Mouse (Mus musculus) thymus, postnatal 36 days (tissue): ENCODE data around the gene Rasal1.

Experiments used
- DNase-seq, 2 experiments: peaks; one replicate each; pipeline ENCODE4 v3.0.0; 2022; ENCODE audit warnings: mixed read lengths in 2 of 2

Rasal1 gene

DNA sequence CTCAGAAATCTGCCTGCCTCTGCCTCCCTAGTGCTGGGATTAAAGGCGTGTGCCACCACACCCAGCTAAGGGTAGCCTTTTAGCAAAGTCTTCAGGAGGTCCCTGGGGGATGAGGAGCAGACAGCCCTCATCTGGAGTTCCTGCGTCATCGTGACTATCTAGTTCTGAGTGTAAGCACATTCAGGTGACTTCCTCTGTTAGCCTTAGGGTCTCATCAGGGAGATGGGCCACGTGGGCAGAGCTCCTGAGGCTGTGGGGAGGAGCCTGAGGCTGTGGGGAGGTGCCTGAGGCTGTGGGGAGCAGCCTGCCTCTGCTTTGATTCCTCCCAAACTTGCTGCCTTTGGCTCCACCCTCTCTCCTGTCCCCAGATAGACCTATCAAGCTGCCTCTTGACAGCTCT, 48.3 kb downstream of the Rasal1 start:
- DNase-seq = peak in 1 of 2 experiments; percentile 44

- DNase-seq = no peak
Measured at GRCm38 (mm10) chr5:120698181-120698580, 49.6 kb downstream of the Rasal1 start.

DNA sequence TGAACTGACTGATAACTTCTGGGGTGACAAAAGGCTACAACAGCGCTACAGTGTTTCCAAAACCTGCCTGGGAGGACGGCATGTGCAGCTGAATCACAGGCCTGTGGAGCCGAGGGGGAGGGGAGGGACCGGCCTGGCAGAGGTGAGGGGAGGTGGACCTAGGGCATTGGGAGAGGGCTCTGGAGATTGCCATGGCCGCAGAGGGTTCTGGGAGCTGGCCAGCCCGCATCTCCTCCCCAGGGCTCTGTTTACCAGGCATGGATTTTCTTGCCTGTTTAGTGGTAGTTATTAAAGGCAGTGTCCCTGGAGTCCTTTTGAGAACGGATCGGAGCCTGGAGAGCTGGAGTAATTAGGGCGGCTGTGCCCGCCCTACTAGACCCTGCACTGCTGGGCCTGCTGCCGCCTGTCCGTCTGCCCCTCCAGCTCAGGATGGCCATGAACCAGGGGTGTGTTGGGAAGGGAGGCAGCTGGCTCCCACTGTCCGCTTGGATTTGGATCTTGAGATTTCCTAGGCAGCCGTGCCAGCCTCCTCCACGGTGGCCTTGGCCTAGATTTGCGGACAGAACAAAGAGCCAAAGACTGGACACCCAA, 50.3 kb downstream of the Rasal1 start:
- no peak for DNase-seq

GRCm38 (mm10) chr5:120700996-120701790, 52.6 kb downstream of the Rasal1 start:
- no peak for DNase-seq

GRCm38 (mm10) chr5:120702421-120702820, 53.8 kb downstream of the Rasal1 start:
- DNase-seq = no peak

GRCm38 (mm10) chr5:120702969-120703368, 54.4 kb downstream of the Rasal1 start:
- DNase-seq = no peak

DNA sequence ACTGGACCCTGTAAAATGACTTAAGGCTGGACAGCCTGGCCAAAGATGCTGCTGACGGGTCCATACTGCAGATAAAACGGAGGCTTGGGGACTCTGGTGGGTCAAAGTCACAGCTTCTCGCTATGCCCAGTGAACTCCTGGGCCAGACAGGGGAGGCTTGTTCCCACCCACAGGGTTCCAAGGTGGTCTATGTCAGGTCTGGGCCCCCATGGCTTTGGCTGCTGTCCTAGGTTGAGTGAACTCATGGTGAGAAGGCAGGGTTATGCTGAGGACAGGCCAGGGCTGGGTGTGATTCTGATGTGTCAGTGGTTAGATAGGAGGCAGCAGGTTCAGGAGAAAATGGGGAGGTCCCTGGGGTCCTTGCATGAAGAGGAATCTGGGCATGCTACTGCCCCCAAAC, 55.0 kb downstream of the Rasal1 start:
- DNase-seq = no peak

GRCm38 (mm10) chr5:120704421-120704820, 55.8 kb downstream of the Rasal1 start:
- DNase-seq = no peak

- DNase-seq = no peak
Measured at GRCm38 (mm10) chr5:120706541-120706940, 57.9 kb downstream of the Rasal1 start.

- no peak for DNase-seq
Measured at GRCm38 (mm10) chr5:120706976-120707375, 58.4 kb downstream of the Rasal1 start.

- DNase-seq = no peak
Measured at GRCm38 (mm10) chr5:120710161-120710825, 61.7 kb downstream of the Rasal1 start.

DNA sequence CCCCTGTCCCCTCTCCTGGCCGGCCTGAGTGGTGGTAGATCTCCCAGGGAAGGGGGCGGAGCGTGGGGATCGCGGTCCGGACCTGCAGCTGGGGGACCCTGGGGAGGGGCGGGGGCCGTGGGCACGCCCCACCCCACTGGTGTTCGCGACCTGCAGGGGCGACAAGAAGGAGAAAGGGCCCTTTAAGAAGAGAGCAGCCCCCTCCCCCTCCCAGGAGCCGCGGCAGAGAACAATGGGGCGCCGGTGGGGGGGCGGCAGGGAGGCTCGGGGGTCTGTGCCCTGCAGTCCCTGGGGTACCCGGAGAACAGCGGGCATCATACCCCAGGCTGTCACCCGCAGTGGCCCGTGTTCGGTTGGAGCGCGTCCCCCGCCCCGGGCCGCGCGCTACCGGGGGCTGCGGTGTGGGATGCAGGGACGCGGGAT, 62.2 kb downstream of the Rasal1 start:
- DNase-seq = peak in 1 of 2 experiments; percentile 52

GRCm38 (mm10) chr5:120711416-120711815, 62.8 kb downstream of the Rasal1 start:
- peak; percentile 72 to 74 for DNase-seq

- no peak for DNase-seq
Measured at GRCm38 (mm10) chr5:120711827-120712226, 63.2 kb downstream of the Rasal1 start, which contains the start of gene Dtx1. Gene Dtx1, minus strand, starts transcription at chr5:120711927.

DNA sequence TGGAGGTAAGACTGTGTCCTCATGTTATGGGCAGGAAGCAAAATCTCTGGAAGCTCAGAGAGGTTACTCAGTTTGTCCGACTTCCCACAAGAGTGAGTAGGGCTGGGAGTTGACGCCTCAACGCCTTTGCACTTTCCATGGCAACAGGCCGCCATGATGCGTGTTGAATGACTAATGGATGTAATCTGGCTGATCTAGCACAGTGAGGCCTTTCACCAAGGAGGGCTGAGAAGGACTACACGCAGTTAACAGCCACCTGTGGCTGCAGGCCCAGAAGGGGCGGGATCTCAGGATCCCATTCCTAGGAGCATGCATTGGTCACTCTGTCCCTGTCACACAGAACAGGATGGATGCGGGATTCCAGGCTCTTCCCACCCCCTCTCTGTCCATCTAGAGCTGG, 64.1 kb downstream of the Rasal1 start:
- DNase-seq = no peak

DNA sequence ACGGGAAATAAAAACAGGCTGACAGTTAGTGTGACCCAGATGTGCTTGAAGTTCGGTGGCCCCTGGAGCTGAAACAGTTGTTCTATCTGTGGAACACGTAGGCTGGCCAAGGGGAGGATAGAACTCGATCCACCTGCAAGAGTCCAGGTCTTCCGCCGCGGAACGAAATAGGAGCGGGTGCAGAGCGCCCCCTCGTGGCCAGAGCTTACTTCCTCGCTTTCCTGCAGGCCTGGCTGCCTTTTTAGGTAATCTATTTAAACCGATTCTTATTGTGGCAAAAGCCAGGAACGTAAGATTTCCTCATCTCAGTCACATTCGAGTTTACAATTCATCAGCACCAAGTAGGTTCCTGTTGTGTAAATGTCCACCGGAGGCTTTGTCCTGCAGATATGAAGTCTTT, 65.7 kb downstream of the Rasal1 start:
- peak; percentile 79 to 82 for DNase-seq

- DNase-seq = no peak
Measured at GRCm38 (mm10) chr5:120717136-120717535, 68.5 kb downstream of the Rasal1 start.

DNA sequence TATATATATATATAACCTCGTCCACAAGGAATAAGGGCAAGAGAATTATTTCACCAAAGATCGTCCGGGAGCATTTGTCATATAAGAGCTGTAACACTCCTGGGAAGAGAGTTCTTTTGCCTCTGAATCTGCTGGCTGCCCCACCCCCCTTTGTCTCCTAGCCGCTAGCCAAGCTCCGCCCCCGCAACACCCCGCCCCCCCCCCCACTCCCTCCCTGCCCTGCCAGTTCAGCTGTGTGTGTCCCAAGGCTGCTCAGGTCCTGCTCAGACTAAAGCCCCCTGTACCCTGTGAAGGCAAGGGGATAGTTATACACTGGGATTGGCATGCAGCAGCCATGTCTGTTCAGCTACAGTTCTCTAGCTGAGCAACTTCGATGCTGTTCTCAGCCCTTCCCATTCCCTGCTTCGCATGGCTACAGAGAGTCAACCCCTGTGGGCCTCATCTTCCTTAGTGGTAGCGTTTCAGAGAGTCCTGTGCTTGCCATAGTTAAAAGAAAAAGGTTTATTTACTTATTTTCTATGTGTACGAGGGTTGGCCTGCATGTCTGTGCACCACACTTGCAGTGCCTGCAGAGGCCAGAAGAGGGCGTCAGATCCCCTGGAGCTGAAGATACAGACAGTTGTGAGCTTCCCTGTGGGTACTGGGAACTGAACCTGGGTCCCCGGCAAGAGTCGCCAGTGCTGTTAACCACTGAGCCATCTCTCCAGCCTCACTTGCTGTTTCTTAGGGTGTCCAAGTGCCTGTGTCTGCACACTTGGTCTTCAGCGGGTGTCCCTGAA, 70.2 kb downstream of the Rasal1 start:
- DNase-seq = no peak

- DNase-seq = no peak
Measured at GRCm38 (mm10) chr5:120721005-120721404, 72.4 kb downstream of the Rasal1 start.

- no peak for DNase-seq
Measured at GRCm38 (mm10) chr5:120725811-120726455, 77.3 kb downstream of the Rasal1 start.
